Mouse (Mus musculus) heart, postnatal 0 days (tissue): ENCODE measurements around the gene Trnau1ap. TPM values are rescaled to one million over a fixed set of nuclear protein-coding genes. Genes with fewer than 3 reads are reported as not detected.
A peak's percentile ranks its signal among the peaks of the same experiment; 100 is the strongest.

Experiments
- ATAC-seq: fragments of 200-750 bp; cut with Nextera tagmentation; 2 replicates; pipeline ENCODE4 v1.8.0; 2017; ENCODE audit warnings: low read depth, moderate number of reproducible peaks, moderate library complexity; ENCODE audit not compliant: insufficient read depth
- DNase-seq: peaks from one replicate; pipeline ENCODE4 v3.0.0-alpha.2; 2016; ENCODE audit warnings: low spot score
- H3K27ac ChIP-seq: fragments of 300-500 bp; sonication (generic); 2 replicates; pipeline ENCODE4 v1.5.1; 2014; ENCODE audit warnings: low read depth, mild to moderate bottlenecking
- H3K27me3 ChIP-seq: fragments of 300-500 bp; sonication (generic); 2 replicates; pipeline ENCODE4 v1.6.1; 2014; ENCODE audit warnings: low read length, mixed read lengths; ENCODE audit not compliant: control insufficient read depth, insufficient read depth
- H3K36me3 ChIP-seq: fragments of 300-500 bp; sonication (generic); replicated peaks from 2 replicates; pipeline ENCODE4 v1.6.1; 2014; ENCODE audit warnings: low read length, mixed read lengths; ENCODE audit not compliant: control insufficient read depth, insufficient read depth
- H3K4me1 ChIP-seq: fragments of 300-500 bp; sonication (generic); 2 replicates; pipeline ENCODE4 v1.6.1; 2014; ENCODE audit warnings: antibody characterized with exemption; ENCODE audit not compliant: control insufficient read depth, insufficient read depth
- H3K4me2 ChIP-seq: fragments of 300-500 bp; sonication (generic); 2 replicates; pipeline ENCODE4 v1.6.1; 2014; ENCODE audit warnings: low read depth, mild to moderate bottlenecking, low read length, moderate library complexity
- H3K4me3 ChIP-seq: fragments of 300-500 bp; sonication (generic); 2 replicates; pipeline ENCODE4 v1.5.1; 2014; ENCODE audit warnings: low read depth, low read length
- H3K9ac ChIP-seq: fragments of 300-500 bp; sonication (generic); replicated peaks from 2 replicates; pipeline ENCODE4 v1.6.1; 2014; ENCODE audit warnings: low read depth, low read length, mixed read lengths
- H3K9me3 ChIP-seq: fragments of 300-500 bp; sonication (generic); replicated peaks from 2 replicates; pipeline ENCODE4 v1.6.1; 2016; ENCODE audit warnings: low read length; ENCODE audit not compliant: control insufficient read depth
- CTCF ChIP-seq: IDR thresholded peaks from 2 replicates; pipeline ENCODE4 v1.5.1; 2016; ENCODE audit warnings: antibody characterized with exemption, control low read depth, low read depth
- EP300 ChIP-seq: IDR thresholded peaks from 2 replicates; pipeline ENCODE4 v1.6.1; 2016; ENCODE audit warnings: antibody characterized with exemption, low read depth
- WGBS: fragments of 180-500 bp; shearing (Covaris S2); extraction: QIAGEN DNeasy Blood & Tissue Kit; methylation state at CpG from one replicate; pipeline ENCODE4 v1.1.7; 2014; 5-methylcytosine and 5-hydroxymethylcytosine counted together
- polyA plus RNA-seq: library from polyadenylated mRNA; unstranded; fragments of >200 nt; fragmentation: Nextera tagmentation; extraction: Ambion mirVana; gene quantifications from 2 replicates; pipeline ENCODE4 v1.2.1, GENCODE M21; 2015
- total RNA-seq: library from RNA; depleted of rRNA; stranded (reverse); fragments of >200 nt; gene quantifications from 2 replicates; pipeline ENCODE4 v1.2.3, GENCODE M21; 2014; ENCODE audit warnings: low replicate concordance; rRNA removed

Trnau1ap gene
- total and polyA plus RNA-seq, 2 experiments from 2014 or later: 51.3 to 63.2 TPM

DNA sequence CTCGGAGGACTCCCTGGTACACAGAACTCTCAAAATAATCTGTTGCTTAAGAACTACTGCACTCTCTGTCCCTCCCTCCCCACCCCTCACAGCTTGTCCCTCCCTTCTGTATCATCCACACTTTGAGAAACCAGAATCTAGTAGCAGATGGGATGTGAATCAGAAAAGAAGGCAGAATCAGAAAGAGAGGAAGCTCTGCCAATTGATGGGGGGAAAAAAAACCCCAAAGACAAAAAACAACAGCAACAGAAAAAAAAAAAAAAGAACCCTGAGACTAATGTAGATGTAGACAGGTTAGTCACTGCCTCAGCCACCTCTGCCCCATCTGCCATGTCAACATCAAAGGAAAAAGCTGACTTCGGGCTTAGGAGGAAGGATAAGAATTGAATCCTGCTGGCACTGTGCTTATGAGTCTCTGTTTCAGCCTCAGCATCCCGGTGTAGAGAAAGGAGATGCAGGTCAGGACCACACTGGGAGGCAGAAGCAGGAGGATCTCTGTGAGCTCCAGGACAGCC lies 62.4 kb downstream of the Trnau1ap start:
- Histone ChIP-seq H3K9ac (no peak overlapping the region), H3K27ac (no peak overlapping the region), H3K36me3 (no peaks in the 10 kb centered on the region), H3K4me3 (no peak overlapping the region), H3K9me3 (no peaks in the 10 kb centered on the region), H3K4me2 (no peak overlapping the region), H3K4me1 (no peaks in the 10 kb centered on the region), H3K27me3 (no peaks in the 10 kb centered on the region)
- DNase-seq: no peak
- WGBS: 69% methylated on average over 3 of the region's 3 CpGs
- no peak for TF ChIP-seq CTCF
- no peak for TF ChIP-seq EP300
- ATAC-seq: no peak

DNA sequence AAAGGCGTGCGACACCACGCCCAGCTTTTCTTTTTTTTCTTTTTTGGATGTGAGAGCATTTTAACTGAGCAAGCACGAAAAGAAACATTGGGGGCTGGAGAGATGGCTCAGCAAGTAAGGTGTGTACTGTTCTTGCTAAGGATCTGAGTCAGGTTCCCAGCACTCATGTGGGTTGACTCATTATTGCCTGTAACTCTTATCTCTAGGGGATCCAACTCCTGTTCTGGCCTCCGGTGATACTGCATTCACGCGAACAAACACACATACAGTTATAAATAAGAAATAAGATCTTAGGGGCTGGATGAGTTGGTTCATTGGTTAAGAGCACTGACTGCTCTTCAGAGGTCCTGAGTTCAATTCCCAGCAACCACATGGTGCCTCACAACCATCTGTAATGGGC lies 66.0 kb downstream of the Trnau1ap start:
- TF ChIP-seq CTCF (no peak), EP300 (no peak)
- no peak overlapping the region for H3K9ac ChIP-seq
- no peak overlapping the region for H3K27ac ChIP-seq
- no peak overlapping the region for H3K4me3 ChIP-seq
- peaks cover 9% of the 10 kb centered on the region for H3K4me1 ChIP-seq
- H3K9me3 ChIP-seq: no peaks in the 10 kb centered on the region
- H3K36me3 ChIP-seq: no peaks in the 10 kb centered on the region
- no peaks in the 10 kb centered on the region for H3K27me3 ChIP-seq
- ATAC-seq (no peak), DNase-seq (no peak)
- WGBS: 92% methylated on average over 7 of the region's 7 CpGs
- no peak overlapping the region for H3K4me2 ChIP-seq

DNA sequence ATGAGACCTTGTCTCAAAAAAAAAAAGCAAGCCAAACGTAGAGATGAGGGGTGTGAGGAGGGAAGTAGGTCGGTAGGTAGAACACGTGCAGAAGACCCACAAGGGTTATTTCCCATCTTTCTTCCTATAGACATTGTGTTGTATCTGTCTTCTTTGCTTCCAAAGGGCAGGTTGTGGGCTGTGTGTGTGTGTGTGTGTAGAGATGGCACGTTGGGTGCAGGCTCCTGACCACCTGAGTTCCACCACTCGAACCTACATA lies 67.1 kb downstream of the Trnau1ap start:
- H3K4me2 ChIP-seq: peak overlapping the region; percentile 63; the same call in 1 of the 2 replicates
- DNase-seq (no peak), ATAC-seq (no peak)
- peaks cover 10% of the 10 kb centered on the region for H3K4me1 ChIP-seq
- H3K27ac ChIP-seq: no peak overlapping the region; the same call in 1 of the 2 replicates
- H3K9ac ChIP-seq: 0 out of 2 replicates have a peak overlapping the region, but pooled peaks have one; percentile 97
- H3K9me3 ChIP-seq: no peaks in the 10 kb centered on the region
- WGBS: 69% methylated on average over 5 of the region's 5 CpGs
- H3K36me3 ChIP-seq: no peaks in the 10 kb centered on the region
- no peaks in the 10 kb centered on the region for H3K27me3 ChIP-seq
- TF ChIP-seq CTCF (no peak), EP300 (no peak)
- 0 out of 2 replicates have a peak overlapping the region, but pooled peaks have one; percentile 89 for H3K4me3 ChIP-seq

Other genes starting within 250 kb of the Trnau1ap start
- gene Oprd1, start 185.1 kb downstream of the Trnau1ap start, total RNA-seq: 0.93 and 1.1 TPM in 2 replicates
- gene Oprd1, start 185.1 kb downstream of the Trnau1ap start, polyA plus RNA-seq: 0.37 and 0.70 TPM in 2 replicates
- gene Ythdf2, start 117.2 kb downstream of the Trnau1ap start, total RNA-seq: 28.7 and 43.3 TPM in 2 replicates
- 48.1 and 52.4 TPM in 2 replicates for gene Ythdf2, start 117.2 kb downstream of the Trnau1ap start, polyA plus RNA-seq
- gene Gmeb1, start 67.9 kb downstream of the Trnau1ap start, total RNA-seq: 7.6 and 12.4 TPM in 2 replicates
- 16.4 and 17.0 TPM in 2 replicates for gene Gmeb1, start 67.9 kb downstream of the Trnau1ap start, polyA plus RNA-seq
- gene Taf12, start 55.2 kb downstream of the Trnau1ap start, total RNA-seq: 7.5 and 8.4 TPM in 2 replicates
- 30.5 and 34.2 TPM in 2 replicates for gene Taf12, start 55.2 kb downstream of the Trnau1ap start, polyA plus RNA-seq
- 1.2 TPM in 1 of 2 replicates, not detected in the other for gene Rab42, start 26.2 kb downstream of the Trnau1ap start, total RNA-seq
- 2.9 and 3.9 TPM in 2 replicates for gene Rab42, start 26.2 kb downstream of the Trnau1ap start, polyA plus RNA-seq
- 20.6 and 20.8 TPM in 2 replicates for gene Rcc1, start 24.1 kb upstream of the Trnau1ap start, total RNA-seq
- gene Rcc1, start 24.1 kb upstream of the Trnau1ap start, polyA plus RNA-seq: 17.1 and 18.6 TPM in 2 replicates
- gene Phactr4, start 93.0 kb upstream of the Trnau1ap start, total RNA-seq: 4.4 and 9.5 TPM in 2 replicates
- gene Phactr4, start 93.0 kb upstream of the Trnau1ap start, polyA plus RNA-seq: 9.3 and 10.0 TPM in 2 replicates
- gene Med18, start 134.4 kb upstream of the Trnau1ap start, total RNA-seq: 6.6 TPM in 2 replicates
- 10.2 TPM in 2 replicates for gene Med18, start 134.4 kb upstream of the Trnau1ap start, polyA plus RNA-seq
- gene Sesn2, start 181.0 kb upstream of the Trnau1ap start, total RNA-seq: 6.2 and 8.9 TPM in 2 replicates
- 5.0 and 5.2 TPM in 2 replicates for gene Sesn2, start 181.0 kb upstream of the Trnau1ap start, polyA plus RNA-seq
- gene Atpif1, start 204.1 kb upstream of the Trnau1ap start, total RNA-seq: 340 and 524 TPM in 2 replicates
- gene Atpif1, start 204.1 kb upstream of the Trnau1ap start, polyA plus RNA-seq: 2,178 and 2,289 TPM in 2 replicates
- gene Dnajc8, start 206.0 kb upstream of the Trnau1ap start, total RNA-seq: 64.0 and 104 TPM in 2 replicates
- gene Dnajc8, start 206.0 kb upstream of the Trnau1ap start, polyA plus RNA-seq: 94.1 and 96.2 TPM in 2 replicates
- 0.08 and 1.5 TPM in 2 replicates for gene Ptafr, start 234.5 kb upstream of the Trnau1ap start, total RNA-seq
- gene Ptafr, start 234.5 kb upstream of the Trnau1ap start, polyA plus RNA-seq: 0.61 and 0.71 TPM in 2 replicates